Mouse (Mus musculus): ENCODE data around the gene Macf1. TPM values are rescaled to one million over a fixed set of nuclear protein-coding genes. Genes with fewer than 3 reads are reported as not detected.
"Not testable (repeated sequence)": the region's sequence is repeated elsewhere in the genome, so short reads cannot be mapped to it uniquely, and the experiment has no call there.

Macf1 gene
- polyA plus RNA-seq, 1 experiment from 2014 or later = 61.5 TPM

GRCm38 (mm10) chr4:123326087-123326486 lies 358.1 kb downstream of the Macf1 start:
- ATAC-seq (ENCODE audit: insufficient number of reproducible peaks, insufficient read depth, low FRiP score, low TSS enrichment, low read depth) = no peak
- 75% methylated on average over 3 of the region's 3 CpGs for WGBS

DNA sequence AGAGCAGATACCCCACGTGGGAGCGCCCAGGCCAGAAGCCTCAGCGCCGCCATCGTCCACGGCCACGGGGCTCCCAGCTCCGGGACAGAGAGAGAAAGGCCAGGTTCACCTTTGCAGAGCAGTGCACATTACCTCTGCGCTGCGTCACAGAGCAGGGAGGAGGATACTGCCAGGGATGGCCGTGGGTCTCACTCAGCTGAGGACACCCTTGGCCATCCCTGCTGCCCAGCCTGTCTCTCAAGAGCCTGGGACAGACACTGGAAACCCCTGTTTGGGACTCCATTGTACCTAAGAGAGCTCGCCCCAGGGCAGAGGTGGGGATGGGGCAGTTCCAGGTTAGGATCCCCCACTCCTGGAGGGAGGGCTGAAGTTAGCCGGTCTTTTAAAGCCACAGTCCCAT lies 360.6 kb downstream of the Macf1 start, which contains the start of gene Oxct2a:
TSS of gene Oxct2a (minus strand) at position 101 of the 400 bp plus-strand sequence.
- Histone ChIP-seq H3K9me3 (no peaks in the 10 kb centered on the region), H3K4me1 (replicated peaks) (peaks cover 4% of the 10 kb centered on the region), H3K4me2 (peak within 1 kb of the TSS; percentile 54), H3K9ac (replicated peaks) (no peak within 1 kb of the TSS), H3K27me3 (peaks cover 30% of the 10 kb centered on the region), H3K36me3 (no peaks in the 10 kb centered on the region), H3K4me3 (replicated peaks) (peak within 1 kb of the TSS; percentile 33), H3K27ac (no peak within 1 kb of the TSS)
- 15% methylated on average over 13 of the region's 13 CpGs for WGBS
- no peak for ATAC-seq (ENCODE audit: insufficient number of reproducible peaks, insufficient read depth, low FRiP score, low TSS enrichment, low read depth)

More at GRCm38 (mm10) chr4:123326087-123326486, 358.1 kb downstream of the Macf1 start:
- H3K27ac ChIP-seq = no peak overlapping the region
- H3K9me3 ChIP-seq = no peaks in the 10 kb centered on the region
- H3K27me3 ChIP-seq = peaks cover 30% of the 10 kb centered on the region
- H3K4me1 ChIP-seq (replicated peaks) = peaks cover 4% of the 10 kb centered on the region
- no peak overlapping the region for H3K9ac ChIP-seq (replicated peaks)
- no peak overlapping the region for H3K4me2 ChIP-seq
- no peaks in the 10 kb centered on the region for H3K36me3 ChIP-seq
- H3K4me3 ChIP-seq (replicated peaks) = no peak overlapping the region

DNA sequence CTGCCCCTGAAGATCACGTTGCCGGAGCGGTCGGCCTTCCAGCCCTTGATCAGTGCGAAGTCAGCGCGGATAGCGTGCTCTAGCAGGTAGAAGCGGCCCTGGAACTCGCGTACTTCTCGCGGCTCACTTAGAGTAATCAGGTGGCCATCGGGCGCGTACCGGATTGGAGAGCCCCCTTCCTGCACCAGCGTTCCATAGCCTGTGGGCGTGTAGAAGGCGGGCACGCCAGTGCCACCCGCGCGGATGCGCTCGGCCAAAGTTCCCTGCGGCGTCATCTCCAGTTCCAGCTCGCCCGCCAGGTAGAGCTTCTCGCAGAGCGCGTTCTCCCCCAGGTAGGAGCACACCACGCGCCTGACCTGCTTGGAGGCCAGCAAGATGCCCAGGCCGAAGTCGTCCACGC lies 361.2 kb downstream of the Macf1 start:
- ATAC-seq (ENCODE audit: insufficient number of reproducible peaks, insufficient read depth, low FRiP score, low TSS enrichment, low read depth); H3K9ac ChIP-seq (replicated peaks); H3K36me3 ChIP-seq; H3K4me1 ChIP-seq (replicated peaks); H3K27ac ChIP-seq; H3K9me3 ChIP-seq: not testable (repeated sequence)
- WGBS = 9% methylated on average over 29 of the region's 38 CpGs
- H3K4me2 ChIP-seq = peak overlapping the region; percentile 54
- peak overlapping the region; percentile 33 for H3K4me3 ChIP-seq (replicated peaks)
- peaks cover 30% of the 10 kb centered on the region for H3K27me3 ChIP-seq

DNA sequence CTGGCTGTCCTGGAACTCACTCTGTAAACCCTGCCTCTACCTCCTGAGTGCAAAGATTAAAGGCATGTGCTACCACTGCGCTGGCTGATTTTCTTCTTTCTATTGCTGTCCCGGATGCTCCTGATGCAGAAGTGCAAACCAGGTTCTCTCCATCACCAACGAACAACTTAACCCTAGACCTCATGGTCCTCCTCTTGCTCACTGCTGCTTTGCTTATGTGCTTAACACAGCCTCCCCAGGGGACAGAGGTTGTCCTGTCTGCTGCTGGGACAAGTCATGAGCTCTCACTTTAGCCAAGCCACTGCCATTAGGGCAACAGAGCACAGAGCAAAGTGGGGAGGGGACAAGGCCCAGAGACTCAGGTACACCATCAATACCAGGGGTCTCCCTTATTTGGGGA lies 369.7 kb downstream of the Macf1 start:
- WGBS = 87% methylated on average over 3 of the region's 3 CpGs

DNA sequence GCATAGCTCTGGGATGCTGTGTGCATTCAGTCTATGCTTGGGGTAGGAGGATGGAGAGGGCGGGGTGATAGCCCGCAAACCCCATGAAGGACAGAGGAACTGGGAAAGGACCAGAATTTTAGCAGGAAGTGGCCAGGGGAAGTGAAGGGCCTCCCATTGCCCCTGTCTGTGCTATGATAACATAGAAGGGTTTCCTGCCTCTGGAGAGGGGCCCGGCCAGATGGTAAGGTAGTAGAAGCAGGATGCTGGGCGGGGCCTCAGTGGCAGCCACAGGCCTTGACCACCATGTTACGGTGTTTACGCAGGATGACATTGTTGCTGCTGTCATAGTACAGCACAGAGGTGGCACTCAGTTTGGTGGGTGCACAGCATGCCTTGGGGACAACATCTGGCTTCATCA lies 371.1 kb downstream of the Macf1 start:
- Histone ChIP-seq H3K9me3 (no peaks in the 10 kb centered on the region), H3K4me3 (replicated peaks) (no peak overlapping the region), H3K36me3 (no peaks in the 10 kb centered on the region), H3K27ac (no peak overlapping the region), H3K9ac (replicated peaks) (no peak overlapping the region), H3K27me3 (no peaks in the 10 kb centered on the region), H3K4me2 (no peak overlapping the region), H3K4me1 (replicated peaks) (0 out of 2 replicates have a peak, but pooled peaks cover 2% of the 10 kb centered on the region)
- ATAC-seq (ENCODE audit: insufficient number of reproducible peaks, insufficient read depth, low FRiP score, low TSS enrichment, low read depth) = no peak; the same call in 1 of the 2 replicates
- WGBS = 94% methylated on average over 6 of the region's 6 CpGs

More for the DNA sequence above, 369.7 kb downstream of the Macf1 start:
- H3K27ac ChIP-seq = no peak overlapping the region
- no peak for ATAC-seq (ENCODE audit: insufficient number of reproducible peaks, insufficient read depth, low FRiP score, low TSS enrichment, low read depth)
- H3K9me3 ChIP-seq = no peaks in the 10 kb centered on the region
- H3K4me1 ChIP-seq (replicated peaks) = no peaks in the 10 kb centered on the region
- H3K9ac ChIP-seq (replicated peaks) = no peak overlapping the region
- no peaks in the 10 kb centered on the region for H3K27me3 ChIP-seq
- H3K36me3 ChIP-seq = no peaks in the 10 kb centered on the region
- H3K4me3 ChIP-seq (replicated peaks) = no peak overlapping the region
- H3K4me2 ChIP-seq = no peak overlapping the region

DNA sequence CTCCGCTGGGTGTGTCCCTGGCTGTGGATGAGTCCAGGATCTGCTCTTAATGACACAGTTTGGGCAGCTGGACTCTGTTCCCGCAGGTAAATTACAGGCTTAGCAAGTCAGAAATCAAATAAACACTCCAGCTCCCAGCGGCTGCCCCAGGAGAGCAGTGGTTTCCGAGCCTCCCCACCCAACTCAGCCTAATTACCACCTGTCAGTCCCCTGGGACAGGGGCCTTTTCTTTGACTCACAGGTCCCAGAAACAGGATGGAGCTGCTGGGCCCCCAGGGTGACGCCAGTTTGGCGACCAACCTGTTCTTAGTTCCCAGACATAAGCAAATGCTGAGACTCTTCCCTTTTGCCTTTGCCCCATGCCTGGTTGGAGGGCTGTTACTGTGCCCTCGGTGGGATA lies 372.3 kb downstream of the Macf1 start:
- Histone ChIP-seq H3K27me3 (no peaks in the 10 kb centered on the region), H3K9me3 (no peaks in the 10 kb centered on the region), H3K4me3 (replicated peaks) (no peak overlapping the region), H3K27ac (no peak overlapping the region), H3K9ac (replicated peaks) (no peak overlapping the region), H3K4me1 (replicated peaks) (0 out of 2 replicates have a peak, but pooled peaks cover 2% of the 10 kb centered on the region), H3K36me3 (no peaks in the 10 kb centered on the region), H3K4me2 (no peak overlapping the region)
- ATAC-seq (ENCODE audit: insufficient number of reproducible peaks, insufficient read depth, low FRiP score, low TSS enrichment, low read depth) = no peak
- 75% methylated on average over 7 of the region's 7 CpGs for WGBS

GRCm38 (mm10) chr4:123308292-123308691 lies 375.9 kb downstream of the Macf1 start:
- ATAC-seq (ENCODE audit: insufficient number of reproducible peaks, insufficient read depth, low FRiP score, low TSS enrichment, low read depth) = no peak
- H3K9ac ChIP-seq (replicated peaks) = no peak overlapping the region
- H3K27me3 ChIP-seq = no peaks in the 10 kb centered on the region
- H3K27ac ChIP-seq = no peak overlapping the region
- no peak overlapping the region for H3K4me2 ChIP-seq
- WGBS = 54% methylated on average over 3 of the region's 3 CpGs
- H3K4me3 ChIP-seq (replicated peaks) = no peak overlapping the region
- 0 out of 2 replicates have a peak, but pooled peaks cover 7% of the 10 kb centered on the region for H3K9me3 ChIP-seq
- 0 out of 2 replicates have a peak, but pooled peaks cover 2% of the 10 kb centered on the region for H3K4me1 ChIP-seq (replicated peaks)
- peaks cover 11% of the 10 kb centered on the region for H3K36me3 ChIP-seq

GRCm38 (mm10) chr4:123306999-123307398 lies 377.2 kb downstream of the Macf1 start:
- whole genome bisulfite sequencing = 73% methylated on average over 10 of the region's 10 CpGs
- no peak overlapping the region for H3K27ac ChIP-seq
- no peak overlapping the region for H3K9ac ChIP-seq (replicated peaks)

GRCm38 (mm10) chr4:123305789-123306188 lies 378.4 kb downstream of the Macf1 start:
- WGBS = 33% methylated on average over 3 of the region's 3 CpGs
- H3K36me3 ChIP-seq = peaks cover 36% of the 10 kb centered on the region
- no peak for ATAC-seq (ENCODE audit: insufficient number of reproducible peaks, insufficient read depth, low FRiP score, low TSS enrichment, low read depth)

More at GRCm38 (mm10) chr4:123306999-123307398, 377.2 kb downstream of the Macf1 start:
- Histone ChIP-seq H3K36me3 (peaks cover 24% of the 10 kb centered on the region), H3K9me3 (0 out of 2 replicates have a peak, but pooled peaks cover 7% of the 10 kb centered on the region), H3K4me2 (no peak overlapping the region), H3K27me3 (no peaks in the 10 kb centered on the region), H3K4me1 (replicated peaks) (0 out of 2 replicates have a peak, but pooled peaks cover 2% of the 10 kb centered on the region), H3K4me3 (replicated peaks) (no peak overlapping the region)
- ATAC-seq (ENCODE audit: insufficient number of reproducible peaks, insufficient read depth, low FRiP score, low TSS enrichment, low read depth) = no peak

More at GRCm38 (mm10) chr4:123305789-123306188, 378.4 kb downstream of the Macf1 start:
- H3K4me3 ChIP-seq (replicated peaks) = no peak overlapping the region
- no peak overlapping the region for H3K9ac ChIP-seq (replicated peaks)
- H3K27ac ChIP-seq = no peak overlapping the region
- H3K27me3 ChIP-seq = no peaks in the 10 kb centered on the region
- H3K4me1 ChIP-seq (replicated peaks) = 0 out of 2 replicates have a peak, but pooled peaks cover 2% of the 10 kb centered on the region
- 0 out of 2 replicates have a peak, but pooled peaks cover 7% of the 10 kb centered on the region for H3K9me3 ChIP-seq
- H3K4me2 ChIP-seq = no peak overlapping the region

Small RNA genes lying within 50 kb of the gene (microRNA-seq; reads per million reads assigned to microRNA genes)
- gene Mir6398 = not detected

Other genes with a start within 250 kb of the Macf1 start
- 337 and 345 TPM in 2 replicates for gene Ndufs5, start 33.8 kb upstream of the Macf1 start, polyA plus RNA-seq (2016; fragmentation: Nextera tagmentation; extraction: Ambion mirVana)
- gene Akirin1, start 66.0 kb upstream of the Macf1 start, polyA plus RNA-seq (2016; fragmentation: Nextera tagmentation; extraction: Ambion mirVana) = 67.8 and 71.7 TPM in 2 replicates
- 2.1 and 3.3 TPM in 2 replicates for gene Rhbdl2, start 103.5 kb upstream of the Macf1 start, polyA plus RNA-seq (2016; fragmentation: Nextera tagmentation; extraction: Ambion mirVana)
- gene 4933427I04Rik, start 175.3 kb upstream of the Macf1 start, polyA plus RNA-seq (2016; fragmentation: Nextera tagmentation; extraction: Ambion mirVana) = not detected in 2 replicates
- 64.0 and 65.2 TPM in 2 replicates for gene Mycbp, start 220.5 kb upstream of the Macf1 start, polyA plus RNA-seq (2016; fragmentation: Nextera tagmentation; extraction: Ambion mirVana)
- gene Rragc, start 233.1 kb upstream of the Macf1 start, polyA plus RNA-seq (2016; fragmentation: Nextera tagmentation; extraction: Ambion mirVana) = 55.1 and 58.6 TPM in 2 replicates
- not detected in 2 replicates for gene 4930535I16Rik, start 233.7 kb upstream of the Macf1 start, polyA plus RNA-seq (2016; fragmentation: Nextera tagmentation; extraction: Ambion mirVana)